Mouse (Mus musculus): ENCODE results near the gene Prm3. TPM values are rescaled to one million over a fixed set of nuclear protein-coding genes. Genes with fewer than 3 reads are reported as not detected.

The Prm3 gene
- polyA plus RNA-seq, 1 experiment from 2014 or later = not detected

DNA sequence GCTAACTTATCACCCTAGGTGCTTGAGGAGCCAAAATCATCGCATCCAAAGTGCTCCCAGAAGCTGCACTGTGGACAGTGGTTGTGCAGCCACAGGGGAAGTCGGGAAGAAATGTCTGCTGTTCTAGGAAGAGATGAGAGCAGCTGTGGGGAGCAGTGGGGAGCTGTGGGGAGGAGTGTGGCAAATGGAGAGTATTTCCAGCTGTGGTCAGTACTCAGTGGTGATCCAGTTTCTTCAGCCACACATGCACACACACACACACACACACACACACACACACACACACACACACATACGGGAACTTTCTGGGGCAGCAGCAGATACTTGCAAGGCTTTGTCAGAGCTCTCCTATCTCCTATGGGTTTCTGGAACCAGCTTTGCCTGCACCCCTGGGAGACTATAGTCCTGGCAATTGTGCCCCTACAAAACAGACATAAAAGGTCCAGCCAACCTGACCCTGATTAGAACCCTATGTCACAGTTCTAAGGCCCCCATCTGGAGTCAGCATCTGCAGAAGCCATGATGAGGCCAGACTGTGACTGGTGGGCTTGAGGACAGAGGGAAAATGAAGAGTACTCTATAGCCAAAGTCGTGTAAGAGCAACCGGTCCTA, 28.0 kb downstream of the Prm3 start:
- 81% methylated on average over 5 of the region's 5 CpGs for WGBS
- no peak overlapping the region for H3K9ac ChIP-seq
- no peaks in the 10 kb centered on the region for H3K4me1 ChIP-seq
- no peaks in the 10 kb centered on the region for H3K9me3 ChIP-seq
- H3K4me2 ChIP-seq = no peak overlapping the region
- no peak for ATAC-seq (ENCODE audit: low FRiP score)
- H3K36me3 ChIP-seq (replicated peaks) = no peaks in the 10 kb centered on the region
- H3K27me3 ChIP-seq = no peaks in the 10 kb centered on the region
- H3K27ac ChIP-seq = no peak overlapping the region
- H3K4me3 ChIP-seq (replicated peaks) = no peak overlapping the region

DNA sequence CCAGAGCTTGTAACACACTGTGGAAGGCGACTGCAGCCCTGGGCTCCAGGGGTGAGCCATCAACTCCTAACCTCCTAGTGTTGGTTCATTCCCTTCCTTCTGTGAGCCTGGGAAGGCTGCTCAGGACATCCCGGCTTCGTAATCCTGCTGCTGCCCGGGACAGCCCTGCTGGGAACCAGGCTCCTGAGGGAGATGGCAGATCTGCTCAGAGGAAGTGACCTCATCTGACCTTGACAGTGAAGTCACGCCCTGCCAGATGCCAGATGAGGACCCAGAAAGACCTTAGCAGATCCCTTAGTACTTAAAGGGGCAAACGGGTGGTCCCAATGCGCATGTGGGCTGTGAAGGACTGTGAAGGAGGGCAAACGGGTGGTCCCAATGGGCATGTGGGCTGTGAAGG, 29.5 kb downstream of the Prm3 start:
- no peak overlapping the region for H3K9ac ChIP-seq
- no peaks in the 10 kb centered on the region for H3K27me3 ChIP-seq
- H3K4me2 ChIP-seq = no peak overlapping the region
- H3K4me1 ChIP-seq = no peaks in the 10 kb centered on the region
- ATAC-seq (ENCODE audit: low FRiP score) = no peak
- no peaks in the 10 kb centered on the region for H3K9me3 ChIP-seq
- no peak overlapping the region for H3K4me3 ChIP-seq (replicated peaks)
- H3K36me3 ChIP-seq (replicated peaks) = no peaks in the 10 kb centered on the region
- WGBS = 85% methylated on average over 8 of the region's 8 CpGs
- H3K27ac ChIP-seq = no peak overlapping the region

DNA sequence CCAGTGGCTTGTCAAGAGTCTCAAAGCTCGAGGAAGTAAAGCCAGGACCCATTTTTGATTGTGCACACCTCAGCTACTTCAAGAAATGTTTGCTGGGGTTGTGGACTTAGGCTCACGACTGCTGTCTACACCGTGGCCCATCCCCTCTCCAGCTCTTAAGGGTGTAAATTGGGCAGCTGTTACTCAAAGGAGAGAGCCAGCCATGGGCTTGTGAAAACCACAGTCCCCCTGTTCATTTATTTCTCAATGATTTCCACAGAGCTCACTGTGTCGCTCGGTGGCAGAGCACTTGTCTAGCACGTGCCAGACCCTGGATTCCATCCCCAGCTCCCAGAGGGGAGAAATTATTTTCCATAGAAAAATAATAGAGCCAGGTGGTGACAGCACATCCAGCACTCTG, 34.5 kb downstream of the Prm3 start:
- ATAC-seq (ENCODE audit: low FRiP score) = no peak
- Histone ChIP-seq H3K4me1 (no peaks in the 10 kb centered on the region), H3K36me3 (replicated peaks) (no peaks in the 10 kb centered on the region), H3K9me3 (no peaks in the 10 kb centered on the region), H3K27me3 (no peaks in the 10 kb centered on the region), H3K27ac (no peak overlapping the region), H3K9ac (no peak overlapping the region), H3K4me2 (no peak overlapping the region), H3K4me3 (replicated peaks) (no peak overlapping the region)
- WGBS = 78% methylated on average over 6 of the region's 6 CpGs

DNA sequence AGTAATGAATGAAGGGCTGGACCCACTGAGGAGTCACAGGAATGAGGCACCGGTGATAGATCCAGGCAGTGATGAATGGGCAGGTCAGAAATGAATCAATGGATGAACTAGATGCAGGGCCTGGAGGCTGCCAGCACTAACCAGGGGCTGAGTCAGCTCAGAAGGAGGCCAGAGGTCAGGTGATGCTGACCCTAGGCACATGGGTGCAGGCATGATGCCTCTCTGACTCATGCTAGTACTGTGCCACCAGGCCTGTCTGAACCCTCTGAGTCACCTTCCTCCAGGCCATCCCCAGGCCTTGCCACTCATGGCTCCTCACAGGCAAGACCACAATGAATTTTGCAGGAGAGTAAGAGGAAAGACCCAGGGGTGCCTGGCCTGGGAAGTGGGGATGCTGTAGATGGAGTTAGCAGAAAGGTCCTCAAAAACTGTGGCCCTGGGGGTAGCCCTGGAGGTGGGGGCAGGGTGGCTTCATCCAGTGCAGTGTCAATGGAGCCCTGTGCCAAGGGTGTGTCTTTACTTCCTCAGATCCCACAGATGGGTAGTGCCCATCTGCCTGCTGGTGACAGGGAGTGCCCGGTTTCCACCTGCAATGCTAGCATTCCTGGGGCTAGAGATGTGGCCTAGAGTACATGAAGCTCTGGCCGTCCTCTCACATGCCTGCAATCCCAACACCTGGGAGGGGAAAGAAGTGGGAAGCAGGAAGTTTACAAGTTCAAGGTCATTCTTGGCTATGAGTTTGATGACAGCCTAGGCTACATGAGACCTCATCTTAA, 36.0 kb downstream of the Prm3 start:
- Histone ChIP-seq H3K4me3 (replicated peaks) (no peak overlapping the region), H3K27me3 (no peaks in the 10 kb centered on the region), H3K4me1 (no peaks in the 10 kb centered on the region), H3K4me2 (no peak overlapping the region), H3K27ac (no peak overlapping the region), H3K36me3 (replicated peaks) (no peaks in the 10 kb centered on the region), H3K9me3 (no peaks in the 10 kb centered on the region), H3K9ac (no peak overlapping the region)
- no peak for ATAC-seq (ENCODE audit: low FRiP score)
- 87% methylated on average over 3 of the region's 3 CpGs for WGBS

DNA sequence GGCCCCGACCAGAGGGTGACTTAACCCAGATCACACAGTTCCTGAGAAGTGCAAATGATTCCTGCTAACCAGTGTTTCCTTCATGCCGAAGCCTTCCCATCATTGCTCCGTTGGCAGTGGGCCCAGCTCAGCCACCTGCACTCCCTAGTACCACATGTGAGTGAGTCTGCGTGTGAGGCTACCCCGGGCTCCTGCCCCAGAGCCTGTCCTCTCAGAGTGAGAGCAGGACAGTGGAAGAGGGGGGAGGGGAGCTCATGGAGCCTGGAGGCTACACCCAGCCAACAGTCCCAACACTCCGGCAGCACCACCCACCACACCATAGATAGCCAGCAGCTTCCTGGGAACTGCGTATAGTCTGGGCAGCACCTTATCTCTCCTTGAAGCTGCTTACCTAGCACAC, 40.9 kb downstream of the Prm3 start:
- Histone ChIP-seq H3K9ac (no peak overlapping the region), H3K9me3 (no peaks in the 10 kb centered on the region), H3K36me3 (replicated peaks) (no peaks in the 10 kb centered on the region), H3K27me3 (no peaks in the 10 kb centered on the region), H3K27ac (no peak overlapping the region), H3K4me1 (no peaks in the 10 kb centered on the region), H3K4me3 (replicated peaks) (no peak overlapping the region), H3K4me2 (no peak overlapping the region)
- WGBS = 70% methylated on average over 7 of the region's 7 CpGs
- ATAC-seq (ENCODE audit: low FRiP score) = no peak

DNA sequence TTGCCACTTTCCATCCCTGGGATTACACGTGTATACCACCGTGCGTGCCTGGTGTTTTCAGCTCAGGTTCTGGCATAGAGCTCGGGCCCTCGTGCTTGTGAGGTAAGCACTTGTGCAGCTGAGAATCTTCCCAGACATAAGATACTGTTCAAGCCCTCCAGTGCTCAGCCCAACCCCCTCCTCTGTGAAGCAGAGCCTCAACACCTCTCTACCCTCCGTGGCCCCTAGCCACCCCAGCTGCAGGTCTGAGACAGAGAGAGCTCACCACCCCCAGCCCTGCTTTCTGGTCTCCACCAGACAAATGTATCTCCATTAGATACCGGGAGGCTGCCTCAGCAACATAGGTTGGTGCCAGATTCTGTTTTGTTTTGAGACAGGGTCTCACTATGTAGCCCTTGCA, 41.5 kb downstream of the Prm3 start:
- no peak overlapping the region for H3K4me3 ChIP-seq (replicated peaks)
- no peaks in the 10 kb centered on the region for H3K4me1 ChIP-seq
- no peak for ATAC-seq (ENCODE audit: low FRiP score)
- no peak overlapping the region for H3K4me2 ChIP-seq
- 80% methylated on average over 7 of the region's 7 CpGs for WGBS
- no peak overlapping the region for H3K9ac ChIP-seq
- no peaks in the 10 kb centered on the region for H3K9me3 ChIP-seq
- H3K36me3 ChIP-seq (replicated peaks) = no peaks in the 10 kb centered on the region
- no peak overlapping the region for H3K27ac ChIP-seq
- no peaks in the 10 kb centered on the region for H3K27me3 ChIP-seq

DNA sequence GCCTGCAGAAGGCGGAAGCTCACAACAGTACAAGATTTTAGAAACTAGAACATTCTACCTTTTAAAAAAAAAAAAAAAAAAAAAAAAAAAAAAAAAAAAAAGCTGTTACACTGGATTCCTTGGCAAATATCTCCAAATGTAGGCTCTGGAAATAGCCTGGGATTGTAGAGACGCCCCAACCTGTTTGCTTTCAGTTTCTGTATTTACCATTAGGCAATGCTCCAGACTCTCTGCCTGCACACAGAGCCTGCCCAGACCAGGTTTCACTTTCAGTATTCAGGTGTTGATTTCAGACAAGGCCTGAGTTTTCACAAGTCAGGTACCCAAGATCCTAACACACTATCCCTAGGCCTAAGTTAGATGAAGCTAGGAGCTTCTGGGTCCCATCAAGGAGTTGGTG, 49.6 kb downstream of the Prm3 start:
- Histone ChIP-seq H3K27me3 (no peaks in the 10 kb centered on the region), H3K4me3 (replicated peaks) (no peak overlapping the region), H3K36me3 (replicated peaks) (no peaks in the 10 kb centered on the region), H3K9me3 (no peaks in the 10 kb centered on the region), H3K9ac (no peak overlapping the region), H3K4me2 (no peak overlapping the region), H3K4me1 (peaks cover 3% of the 10 kb centered on the region; the same call in 1 of the 2 replicates), H3K27ac (no peak overlapping the region)
- WGBS = 91% methylated on average over 2 of the region's 2 CpGs
- ATAC-seq (ENCODE audit: low FRiP score) = no peak

Other genes starting within 250 kb of the Prm3 start
- gene Dexi, start 247.9 kb downstream of the Prm3 start, polyA plus RNA-seq (2016; fragmentation: Nextera tagmentation; extraction: Ambion mirVana) = 20.4 and 22.6 TPM in 2 replicates
- 51.0 and 53.9 TPM in 2 replicates for gene Clec16a, start 245.6 kb downstream of the Prm3 start, polyA plus RNA-seq (2016; fragmentation: Nextera tagmentation; extraction: Ambion mirVana)
- 2.2 and 2.6 TPM in 2 replicates for gene Socs1, start 5.4 kb downstream of the Prm3 start, polyA plus RNA-seq (2016; fragmentation: Nextera tagmentation; extraction: Ambion mirVana)
- gene Tnp2, start 2.3 kb downstream of the Prm3 start, polyA plus RNA-seq (2016; fragmentation: Nextera tagmentation; extraction: Ambion mirVana) = not detected in 2 replicates
- not detected in 2 replicates for gene Prm2, start 5.2 kb upstream of the Prm3 start, polyA plus RNA-seq (2016; fragmentation: Nextera tagmentation; extraction: Ambion mirVana)
- gene Prm1, start 14.9 kb upstream of the Prm3 start, polyA plus RNA-seq (2016; fragmentation: Nextera tagmentation; extraction: Ambion mirVana) = not detected in 2 replicates
- not detected in 2 replicates for gene Gm11172, start 22.0 kb upstream of the Prm3 start, polyA plus RNA-seq (2016; fragmentation: Nextera tagmentation; extraction: Ambion mirVana)
- gene Rmi2, start 44.1 kb upstream of the Prm3 start, polyA plus RNA-seq (2016; fragmentation: Nextera tagmentation; extraction: Ambion mirVana) = 3.1 and 4.0 TPM in 2 replicates

Data from forebrain, embryonic 12.5 days (tissue).